Mouse (Mus musculus) spleen, adult 2 months (tissue): ENCODE data around the gene Clcnkb. TPM values are rescaled to one million over a fixed set of nuclear protein-coding genes. Genes with fewer than 3 reads are reported as not detected.

ENCODE experiments used
- DNase-seq, 2 experiments: peaks; one replicate each; pipeline versions ENCODE4 v3.0.0 to v3.0.0-alpha.2; 2012 to 2021; ENCODE audit warnings: low spot score in 2 of 2, low read depth in 1 of 2
- H3K27ac ChIP-seq: fragments of 200-500 bp; 2 replicates; pipeline ENCODE4 v1.5.1; 2012; ENCODE audit warnings: low read length, inconsistent platforms; ENCODE audit not compliant: insufficient read depth
- H3K27me3 ChIP-seq: fragments of 200-500 bp; 2 replicates; pipeline ENCODE4 v1.6.1; 2012; ENCODE audit warnings: mild to moderate bottlenecking, moderate library complexity, low read length, inconsistent platforms; ENCODE audit not compliant: control insufficient read depth, insufficient read depth
- H3K36me3 ChIP-seq: fragments of 200-500 bp; 2 replicates; pipeline ENCODE4 v1.6.1; 2012; ENCODE audit warnings: mild to moderate bottlenecking, low read length, inconsistent platforms; ENCODE audit not compliant: control insufficient read depth, insufficient read depth
- H3K4me1 ChIP-seq: fragments of 200-500 bp; 2 replicates; pipeline ENCODE4 v1.6.1; 2011; ENCODE audit warnings: inconsistent platforms; ENCODE audit not compliant: control insufficient read depth, insufficient read depth, insufficient read length
- H3K4me3 ChIP-seq: fragments of 200-500 bp; 2 replicates; pipeline ENCODE4 v1.5.1; 2011; ENCODE audit warnings: mild to moderate bottlenecking, inconsistent platforms; ENCODE audit not compliant: insufficient read depth, insufficient read length; ENCODE audit errors: extremely low read depth
- CTCF ChIP-seq: fragments of 200-500 bp; IDR thresholded peaks from 2 replicates; pipeline ENCODE4 v1.5.1; 2011; ENCODE audit warnings: mild to moderate bottlenecking, inconsistent platforms; ENCODE audit not compliant: insufficient read depth, insufficient read length, insufficient replicate concordance; ENCODE audit errors: extremely low read depth
- POLR2A ChIP-seq: fragments of 200-500 bp; IDR thresholded peaks from 2 replicates; pipeline ENCODE4 v1.6.1; 2011; ENCODE audit warnings: low read depth, low read length, inconsistent platforms
- WGBS: fragments of 180-500 bp; shearing (Covaris S2); methylation state at CpG from one replicate; pipeline ENCODE4 v1.1.7; 2018; 5-methylcytosine and 5-hydroxymethylcytosine counted together
- polyA plus RNA-seq: library from polyadenylated mRNA; depleted of rRNA; stranded (reverse); fragments of >200 nt; gene quantifications from 2 replicates; pipeline ENCODE4 v1.2.3, GENCODE M21; 2012

The Clcnkb gene
- polyA plus RNA-seq, 1 experiment: 0.07 TPM

- peaks cover 4% of the 10 kb centered on the region; the same call in 1 of the 2 replicates for H3K4me1 ChIP-seq
- no peak for TF ChIP-seq POLR2A
- no peak for TF ChIP-seq CTCF
Observed at GRCm38 (mm10) chr4:141446211-141446610, 30.4 kb upstream of the Clcnkb start.

GRCm38 (mm10) chr4:141445328-141445720, 29.5 kb upstream of the Clcnkb start:
- peak overlapping the region; percentile 90 for H3K4me3 ChIP-seq
- TF ChIP-seq CTCF (no peak), POLR2A (no peak)
- no peak for DNase-seq
- H3K27me3 ChIP-seq: no peaks in the 10 kb centered on the region
- WGBS: 21% methylated on average over 14 of the region's 14 CpGs
- peaks cover 3% of the 10 kb centered on the region; the same call in 1 of the 2 replicates for H3K36me3 ChIP-seq
- H3K4me1 ChIP-seq: peaks cover 4% of the 10 kb centered on the region; the same call in 1 of the 2 replicates
- H3K27ac ChIP-seq: no peak overlapping the region

More at GRCm38 (mm10) chr4:141446211-141446610, 30.4 kb upstream of the Clcnkb start:
- H3K27me3 ChIP-seq: no peaks in the 10 kb centered on the region
- H3K4me3 ChIP-seq: no peak overlapping the region
- DNase-seq: no peak
- no peak overlapping the region for H3K27ac ChIP-seq
- H3K36me3 ChIP-seq: peaks cover 3% of the 10 kb centered on the region; the same call in 1 of the 2 replicates
- WGBS: 83% methylated on average over 7 of the region's 7 CpGs

- Histone ChIP-seq H3K4me1 (peaks cover 4% of the 10 kb centered on the region; the same call in 1 of the 2 replicates), H3K27me3 (no peaks in the 10 kb centered on the region), H3K4me3 (peak within 1 kb of the TSS; percentile 90), H3K27ac (peak within 1 kb of the TSS; percentile 49; the same call in 1 of the 2 replicates), H3K36me3 (peaks cover 1% of the 10 kb centered on the region; the same call in 1 of the 2 replicates)
- no peak; the same call in 1 of the 2 replicates for TF ChIP-seq POLR2A
- TF ChIP-seq CTCF: no peak
- whole genome bisulfite sequencing: 2% methylated on average over 86 of the region's 102 CpGs
- DNase-seq: peak; percentile 69 to 88
Observed at GRCm38 (mm10) chr4:141444451-141445327, 28.9 kb upstream of the Clcnkb start, which contains the start of gene Zbtb17. Gene Zbtb17 (plus strand): TSS chr4:141444654.

GRCm38 (mm10) chr4:141443641-141444429, 28.0 kb upstream of the Clcnkb start:
- Histone ChIP-seq H3K4me3 (peak overlapping the region; percentile 66), H3K27me3 (no peaks in the 10 kb centered on the region), H3K27ac (0 out of 2 replicates have a peak overlapping the region, but pooled peaks have one; percentile 49), H3K36me3 (0 out of 2 replicates have a peak, but pooled peaks cover 1% of the 10 kb centered on the region), H3K4me1 (peaks cover 4% of the 10 kb centered on the region; the same call in 1 of the 2 replicates)
- TF ChIP-seq POLR2A (no peak), CTCF (no peak)
- DNase-seq: no peak
- 38% methylated on average over 11 of the region's 11 CpGs for WGBS

GRCm38 (mm10) chr4:141440877-141441276, 25.1 kb upstream of the Clcnkb start:
- no peak for DNase-seq
- H3K4me3 ChIP-seq: no peak overlapping the region
- TF ChIP-seq POLR2A (no peak), CTCF (no peak)
- H3K36me3 ChIP-seq: no peaks in the 10 kb centered on the region
- H3K27ac ChIP-seq: no peak overlapping the region
- no peaks in the 10 kb centered on the region for H3K27me3 ChIP-seq
- H3K4me1 ChIP-seq: peaks cover 4% of the 10 kb centered on the region; the same call in 1 of the 2 replicates

- no peak for DNase-seq
- Histone ChIP-seq H3K4me1 (no peaks in the 10 kb centered on the region), H3K4me3 (no peak overlapping the region), H3K36me3 (no peaks in the 10 kb centered on the region), H3K27ac (no peak overlapping the region), H3K27me3 (no peaks in the 10 kb centered on the region)
- WGBS: 77% methylated on average over 12 of the region's 12 CpGs
- TF ChIP-seq POLR2A (no peak), CTCF (no peak)
Observed at GRCm38 (mm10) chr4:141439083-141439803, 23.4 kb upstream of the Clcnkb start.
